ENCODE assay signal across 11 mouse cellular contexts in the genomic region with DNA sequence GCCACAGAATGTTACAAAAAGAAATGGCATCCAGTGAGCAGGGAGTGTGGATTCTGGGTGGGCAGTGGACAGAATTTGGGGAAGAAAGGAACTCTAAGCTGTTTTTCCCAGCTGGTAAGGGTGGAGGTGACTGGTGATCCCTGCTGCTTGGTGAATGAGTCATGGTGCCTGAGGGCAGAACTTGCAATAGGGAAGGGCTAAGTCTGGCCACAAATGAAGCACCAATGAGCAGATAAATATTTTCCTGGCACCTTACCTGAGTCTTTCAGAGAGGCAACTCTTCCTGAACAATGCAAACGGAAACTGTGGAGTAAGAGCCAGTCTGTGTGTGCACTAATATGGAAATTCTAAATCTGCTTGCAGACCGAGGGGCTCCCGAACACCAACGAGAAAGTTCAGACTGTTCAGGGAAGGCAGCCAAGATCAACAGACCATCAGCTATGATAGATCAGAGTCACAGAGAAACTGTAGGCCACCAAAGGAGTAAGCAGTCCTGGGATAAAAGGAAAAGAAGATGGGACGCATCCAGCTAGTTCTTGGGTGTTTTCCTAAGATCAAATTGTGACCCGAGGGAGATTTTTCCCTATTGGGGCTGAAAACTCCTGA. TPM values are rescaled to one million over a fixed set of nuclear protein-coding genes. Genes with fewer than 3 reads are reported as not detected.
DNase-seq lines count a peak whose midpoint lies in the region; ATAC-seq and TF ChIP-seq lines count a peak whose summit lies in the region.
"Had no signal": no experiment of that assay in that cellular context is flagged by ENCODE, and none has a peak within 500 bp of the region (broad histone marks: within the 10 kb centered on the region; RNA-seq: fewer than 3 reads in every experiment).

No protein-coding gene starts in this region.

- no peak overlapping the region for H3K4me3 ChIP-seq in testis, adult 2 months (ENCODE audit: control insufficient read depth, low read depth, low read length)
- no peak overlapping the region for H3K4me3 ChIP-seq in stomach, postnatal 0 days (ENCODE audit: low read depth, low read length)
- H3K4me3 ChIP-seq in forebrain, embryonic 14.5 days (ENCODE audit: low read depth, low read length), result no peak overlapping the region
- H3K4me3 ChIP-seq: limb, embryonic 12.5 days; midbrain, embryonic 12.5 days; neural tube, embryonic 13.5 days had no signal

- no peaks in the 10 kb centered on the region; the same call in 1 of the 2 replicates for H3K4me1 ChIP-seq in testis, adult 2 months (ENCODE audit: control insufficient read depth, insufficient read depth, low read length)
- H3K4me1 ChIP-seq in stomach, postnatal 0 days (replicated peaks; ENCODE audit: control insufficient read depth, insufficient read depth), result peaks cover 6% of the 10 kb centered on the region
- H3K4me1 ChIP-seq in forebrain, embryonic 14.5 days (ENCODE audit: control insufficient read depth, insufficient read depth, low read length), result no peaks in the 10 kb centered on the region
- H3K4me1 ChIP-seq: limb, embryonic 12.5 days had no signal

- peak; percentile 88 for ATAC-seq in stomach, postnatal 0 days (ENCODE audit: low FRiP score, low TSS enrichment)
- no peak for ATAC-seq in forebrain, embryonic 14.5 days

- 20% methylated on average over 6 of the region's 6 CpGs for WGBS in stomach, postnatal 0 days
- 75% methylated on average over 6 of the region's 6 CpGs for WGBS in forebrain, embryonic 14.5 days

- no peak overlapping the region for H3K9ac ChIP-seq in stomach, postnatal 0 days (ENCODE audit: low read length)
- no peak overlapping the region for H3K9ac ChIP-seq in forebrain, embryonic 14.5 days (ENCODE audit: low read length)
- H3K9ac ChIP-seq: limb, embryonic 12.5 days; midbrain, embryonic 12.5 days; neural tube, embryonic 13.5 days had no signal

- no peak for TF ChIP-seq EP300 in stomach, postnatal 0 days (optimal IDR thresholded peaks at IDR 0.05)

- TF ChIP-seq CTCF in testis, adult 2 months (IDR thresholded peaks at IDR 0.05; ENCODE audit: control insufficient read depth, insufficient read depth, insufficient replicate concordance, low read depth, low read length), result no peak
- TF ChIP-seq CTCF in stomach, postnatal 0 days (IDR thresholded peaks at IDR 0.05; ENCODE audit: low read depth), result no peak

- DNase-seq in testis, postnatal 10 days (ENCODE audit: low spot score), result no peak
- DNase-seq in fat pad, adult 2 months (ENCODE audit: extremely low read depth, low read depth, low spot score), result peak; percentile 66
- DNase-seq in kidney, postnatal 36 days, result peak; percentile 34
- peak; percentile 38 for DNase-seq in stomach, postnatal 0 days (ENCODE audit: low spot score)
- no peak for DNase-seq in forebrain, embryonic 14.5 days (ENCODE audit: low spot score)
- no peak for DNase-seq in thymus, postnatal 14 days
- no peak for DNase-seq in ovary, postnatal 36 days (ENCODE audit: low spot score)

- H3K36me3 ChIP-seq in testis, adult 2 months (ENCODE audit: control insufficient read depth, insufficient read depth, low read length), result no peaks in the 10 kb centered on the region
- peaks cover 10% of the 10 kb centered on the region; the same call in 1 of the 2 replicates for H3K36me3 ChIP-seq in stomach, postnatal 0 days (ENCODE audit: control insufficient read depth, insufficient read depth, low read length)
- H3K36me3 ChIP-seq in forebrain, embryonic 14.5 days (ENCODE audit: control insufficient read depth, insufficient read depth, low read length), result no peaks in the 10 kb centered on the region
- H3K36me3 ChIP-seq: midbrain, embryonic 12.5 days; neural tube, embryonic 13.5 days had no signal

- H3K9me3 ChIP-seq in stomach, postnatal 0 days (ENCODE audit: control insufficient read depth, low read length), result no peaks in the 10 kb centered on the region
- H3K9me3 ChIP-seq in forebrain, embryonic 14.5 days (replicated peaks; ENCODE audit: control insufficient read depth, low read length), result no peaks in the 10 kb centered on the region
- H3K9me3 ChIP-seq: limb, embryonic 12.5 days; midbrain, embryonic 12.5 days; neural tube, embryonic 13.5 days had no signal

- H3K4me2 ChIP-seq in stomach, postnatal 0 days (replicated peaks; ENCODE audit: low read depth), result no peak overlapping the region
- no peak overlapping the region for H3K4me2 ChIP-seq in forebrain, embryonic 14.5 days (ENCODE audit: low read length)
- H3K4me2 ChIP-seq: limb, embryonic 12.5 days; midbrain, embryonic 12.5 days; neural tube, embryonic 13.5 days had no signal

- TF ChIP-seq POLR2A in testis, adult 2 months (IDR thresholded peaks at IDR 0.05; ENCODE audit: control insufficient read depth, low read depth, low read length), result no peak

- H3K27ac ChIP-seq in testis, adult 2 months (ENCODE audit: control insufficient read depth, insufficient read depth, low read depth, low read length), result peak overlapping the region; percentile 47; the same call in 1 of the 2 replicates
- peak overlapping the region; percentile 74 for H3K27ac ChIP-seq in stomach, postnatal 0 days (replicated peaks)
- H3K27ac ChIP-seq in forebrain, embryonic 14.5 days (ENCODE audit: low read depth, low read length), result no peak overlapping the region
- H3K27ac ChIP-seq: limb, embryonic 12.5 days; midbrain, embryonic 12.5 days; neural tube, embryonic 13.5 days had no signal

- no peaks in the 10 kb centered on the region for H3K27me3 ChIP-seq in testis, adult 2 months (ENCODE audit: control insufficient read depth, insufficient read depth, low read length)
- no peaks in the 10 kb centered on the region for H3K27me3 ChIP-seq in stomach, postnatal 0 days (ENCODE audit: control insufficient read depth, insufficient read depth, low read length)
- H3K27me3 ChIP-seq in forebrain, embryonic 14.5 days (replicated peaks; ENCODE audit: control insufficient read depth, insufficient read depth, low read length), result no peaks in the 10 kb centered on the region
- H3K27me3 ChIP-seq: limb, embryonic 12.5 days; midbrain, embryonic 12.5 days; neural tube, embryonic 13.5 days had no signal

RNA-seq across cellular contexts. Expression of a gene that starts 16.8 kb away (rescaled TPM):
- polyA plus RNA-seq in testis, adult 2 months (2012; rRNA removed), result 0.16 and 0.17 TPM in 2 replicates
- polyA plus RNA-seq in stomach, postnatal 0 days (2015; fragmentation: Nextera tagmentation; extraction: Ambion mirVana), result not detected in 2 replicates
- polyA plus RNA-seq in forebrain, embryonic 14.5 days (2014; fragmentation: Nextera tagmentation; extraction: Ambion mirVana), result not detected in 2 replicates
- polyA plus RNA-seq: limb, embryonic 12.5 days; midbrain, embryonic 12.5 days; neural tube, embryonic 13.5 days had no signal

RNA-seq across cellular contexts. Expression of a gene that starts 27.2 kb away (rescaled TPM):
- polyA plus RNA-seq in testis, adult 2 months (2012; rRNA removed), result 1.5 and 2.2 TPM in 2 replicates
- 13.4 and 15.8 TPM in 2 replicates for polyA plus RNA-seq in stomach, postnatal 0 days (2015; fragmentation: Nextera tagmentation; extraction: Ambion mirVana)
- 1.2 and 1.4 TPM in 2 replicates for polyA plus RNA-seq in forebrain, embryonic 14.5 days (2014; fragmentation: Nextera tagmentation; extraction: Ambion mirVana)

Comparison
In these comparisons a context has a peak if more than half of its experiments do, and no peak if none do; other contexts are left out.
1. DNase-seq: peak in fat pad, adult 2 months (single experiment), kidney, postnatal 36 days (2 of 2) and stomach, postnatal 0 days (single experiment); none in testis, postnatal 10 days (single experiment), forebrain, embryonic 14.5 days (single experiment), thymus, postnatal 14 days (single experiment) and ovary, postnatal 36 days (single experiment).